Mouse (Mus musculus) bone marrow, adult 2 months (tissue): ENCODE measurements at regions not wholly inside any gene's neighbourhood (a gene's known extent, or its start where the extent isn't known, plus 50 kb on each side); places are given as distances from the start of the nearest gene placed in this dataset.

Experiments used
- H3K27ac ChIP-seq: fragments of 200-500 bp; 2 replicates; pipeline ENCODE4 v1.5.1; 2012; ENCODE audit warnings: low read depth, mild to moderate bottlenecking, control low read depth, inconsistent platforms, low read length; ENCODE audit not compliant: control insufficient read depth, poor library complexity, insufficient read depth
- H3K4me1 ChIP-seq: fragments of 200-500 bp; 2 replicates; pipeline ENCODE4 v1.6.1; 2011; ENCODE audit warnings: low read length; ENCODE audit not compliant: control insufficient read depth, insufficient read depth
- H3K4me3 ChIP-seq: fragments of 200-500 bp; replicated peaks from 2 replicates; pipeline ENCODE3; 2011; ENCODE audit warnings: mild to moderate bottlenecking, low read depth, low read length, control low read depth; ENCODE audit not compliant: control insufficient read depth
- CTCF ChIP-seq: fragments of 200-500 bp; IDR thresholded peaks from 2 replicates; pipeline ENCODE4 v1.5.1; 2011; ENCODE audit warnings: low read length, control low read depth; ENCODE audit not compliant: control insufficient read depth, insufficient read depth
- POLR2A ChIP-seq: fragments of 200-500 bp; IDR thresholded peaks from 2 replicates; pipeline ENCODE4 v1.6.1; 2011; ENCODE audit warnings: low read depth, mild to moderate bottlenecking, control low read depth, low read length, borderline replicate concordance; ENCODE audit not compliant: control insufficient read depth
- WGBS: fragments of 180-500 bp; shearing (Covaris S2); methylation state at CpG from one replicate; pipeline ENCODE4 v1.1.7; 2018; 5-methylcytosine and 5-hydroxymethylcytosine counted together

DNA sequence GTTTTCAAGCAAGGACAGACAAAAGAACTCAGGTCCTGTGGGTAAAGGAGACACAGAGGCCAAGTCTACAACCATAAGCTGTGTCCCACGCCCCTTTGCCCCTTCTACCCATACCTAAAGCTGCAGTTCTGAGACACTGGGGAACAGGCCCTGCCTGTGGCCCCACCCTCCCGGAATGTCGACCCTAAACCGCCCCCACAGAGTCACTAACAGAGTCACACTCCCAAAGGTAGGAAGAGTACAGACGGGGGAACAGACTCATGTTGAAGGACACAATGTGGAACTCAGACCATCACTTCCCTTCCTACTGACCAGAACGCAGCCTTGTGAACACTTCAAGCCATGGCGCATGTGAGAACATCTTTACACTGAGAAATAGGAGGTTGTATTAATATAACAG is 231.9 kb downstream of the Prex1 start:
- WGBS: 77% methylated on average over 7 of the region's 7 CpGs
- Histone ChIP-seq H3K27ac (no peak overlapping the region), H3K4me1 (peaks cover 1% of the 10 kb centered on the region), H3K4me3 (no peak overlapping the region)
- TF ChIP-seq POLR2A: no peak
- TF ChIP-seq CTCF: no peak

GRCm38 (mm10) chr2:166481362-166481761 is 232.3 kb downstream of the Prex1 start:
- TF ChIP-seq CTCF: no peak
- no peak for TF ChIP-seq POLR2A
- H3K4me3 ChIP-seq: no peak overlapping the region
- 81% methylated on average over 6 of the region's 6 CpGs for WGBS
- H3K4me1 ChIP-seq: no peaks in the 10 kb centered on the region; the same call in 1 of the 2 replicates
- no peak overlapping the region for H3K27ac ChIP-seq

- H3K27ac ChIP-seq: no peak overlapping the region
- H3K4me3 ChIP-seq: no peak overlapping the region
- WGBS: 31% methylated on average over 5 of the region's 5 CpGs
- no peak for TF ChIP-seq CTCF
- TF ChIP-seq POLR2A: no peak
- H3K4me1 ChIP-seq: no peaks in the 10 kb centered on the region; the same call in 1 of the 2 replicates
These were observed 232.7 kb downstream of the Prex1 start for GRCm38 (mm10) chr2:166480883-166481282.

DNA sequence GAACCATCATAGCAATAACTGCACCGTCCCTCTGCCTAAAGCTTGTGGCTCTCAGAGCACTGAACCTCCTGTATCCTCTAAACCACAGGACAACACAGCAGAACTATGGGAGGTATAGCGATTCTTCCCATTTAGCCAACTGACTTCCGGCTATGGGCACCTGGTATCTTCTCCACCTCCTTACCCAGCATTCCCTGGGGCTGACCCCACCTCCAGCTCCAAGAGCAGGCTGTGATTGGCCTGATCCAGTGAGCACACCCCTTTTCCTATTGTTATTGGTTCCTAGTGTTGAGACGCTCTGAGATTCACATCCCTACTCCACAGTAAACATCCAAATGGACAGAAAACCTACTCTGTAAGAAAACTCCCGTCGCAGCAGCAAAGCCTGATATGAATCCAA is 236.7 kb downstream of the Prex1 start:
- no peaks in the 10 kb centered on the region; the same call in 1 of the 2 replicates for H3K4me1 ChIP-seq
- H3K4me3 ChIP-seq: no peak overlapping the region
- WGBS: 85% methylated on average over 6 of the region's 6 CpGs
- TF ChIP-seq POLR2A: no peak
- TF ChIP-seq CTCF: no peak
- no peak overlapping the region for H3K27ac ChIP-seq

GRCm38 (mm10) chr2:166475624-166476023 is 238.0 kb downstream of the Prex1 start:
- TF ChIP-seq CTCF (no peak), POLR2A (no peak)
- Histone ChIP-seq H3K4me1 (peaks cover 5% of the 10 kb centered on the region), H3K27ac (no peak overlapping the region), H3K4me3 (no peak overlapping the region)
- WGBS: 80% methylated on average over 4 of the region's 4 CpGs

DNA sequence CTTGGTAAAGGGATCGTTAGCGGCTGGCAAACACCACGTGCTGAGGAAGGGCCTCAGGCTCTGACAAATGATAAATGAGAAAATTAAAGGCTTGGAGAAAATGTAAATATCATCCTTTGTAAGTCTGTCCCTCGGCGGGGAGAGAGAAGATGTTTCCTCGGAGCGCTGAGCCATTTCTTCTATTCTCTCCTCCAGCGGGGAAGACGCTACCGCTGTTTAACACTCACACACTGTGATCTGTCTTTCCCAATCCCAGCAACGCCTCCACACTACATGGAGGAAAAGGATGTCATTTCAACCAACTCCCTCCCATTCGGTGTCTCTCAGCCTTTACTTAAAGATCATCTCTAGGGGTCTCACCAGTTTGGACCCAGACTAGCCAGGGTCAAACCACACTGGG is 239.0 kb downstream of the Prex1 start:
- Histone ChIP-seq H3K4me3 (no peak overlapping the region), H3K27ac (no peak overlapping the region), H3K4me1 (peaks cover 5% of the 10 kb centered on the region)
- no peak for TF ChIP-seq POLR2A
- TF ChIP-seq CTCF: no peak
- WGBS: 86% methylated on average over 12 of the region's 12 CpGs

GRCm38 (mm10) chr2:166471257-166471753 is 242.3 kb downstream of the Prex1 start:
- WGBS: 7% methylated on average over 6 of the region's 6 CpGs
- Histone ChIP-seq H3K4me1 (peaks cover 7% of the 10 kb centered on the region), H3K27ac (peak overlapping the region; percentile 72), H3K4me3 (no peak overlapping the region)
- TF ChIP-seq POLR2A (no peak), CTCF (no peak)

- TF ChIP-seq POLR2A (no peak), CTCF (no peak)
- peaks cover 7% of the 10 kb centered on the region for H3K4me1 ChIP-seq
- WGBS: 63% methylated on average over 9 of the region's 9 CpGs
- H3K4me3 ChIP-seq: no peak overlapping the region
- no peak overlapping the region for H3K27ac ChIP-seq
These were observed 244.5 kb downstream of the Prex1 start for GRCm38 (mm10) chr2:166469046-166469593.

DNA sequence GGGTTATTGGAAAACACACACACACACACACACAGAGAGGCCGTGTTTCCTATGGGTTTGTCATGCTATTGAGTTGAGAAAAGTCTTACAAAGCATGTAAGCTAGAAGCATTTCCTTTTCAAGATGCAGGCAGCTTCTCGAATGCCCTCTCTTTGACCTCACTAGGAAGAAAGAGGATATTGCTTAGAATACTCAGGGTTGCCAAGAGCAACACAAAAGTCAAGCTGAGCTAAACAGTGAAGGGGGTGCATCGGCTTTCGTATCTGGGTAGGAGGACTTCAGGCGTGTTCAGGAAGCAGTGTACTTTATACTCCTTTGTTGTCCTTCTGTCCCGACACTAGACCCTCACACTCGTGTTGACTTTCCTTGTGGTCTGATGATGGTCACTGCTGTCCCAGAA is 246.5 kb downstream of the Prex1 start:
- TF ChIP-seq POLR2A (no peak), CTCF (no peak)
- no peak overlapping the region for H3K27ac ChIP-seq
- 20% methylated on average over 7 of the region's 7 CpGs for WGBS

More for the DNA sequence above, 246.5 kb downstream of the Prex1 start:
- Histone ChIP-seq H3K4me1 (peaks cover 7% of the 10 kb centered on the region), H3K4me3 (no peak overlapping the region)
